Mouse (Mus musculus): ENCODE results near the gene Mrm2.

The Mrm2 gene

DNA sequence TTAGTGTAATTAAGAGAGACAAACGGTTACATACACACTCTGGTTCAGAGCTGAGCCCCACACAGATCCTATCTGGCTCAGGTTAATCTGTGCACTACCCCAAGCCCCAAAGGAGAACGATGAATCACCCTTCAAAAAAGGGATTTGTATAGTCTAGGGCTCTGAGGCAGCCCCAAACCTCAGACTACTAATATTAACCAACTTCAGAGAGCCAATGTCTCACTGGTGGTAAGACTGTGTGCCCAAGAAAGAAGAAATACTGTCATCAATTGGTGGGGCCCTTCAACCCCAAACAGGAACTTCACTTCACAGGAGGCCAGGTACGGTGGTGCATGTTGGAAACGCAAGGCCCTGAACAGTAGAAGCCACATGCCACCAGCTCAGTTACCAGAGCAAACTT is 13.5 kb upstream of the Mrm2 start:
- 95% methylated on average over 4 of the region's 4 CpGs for WGBS

- WGBS: 89% methylated on average over 4 of the region's 4 CpGs
These were observed 11.2 kb upstream of the Mrm2 start for GRCm38 (mm10) chr5:140342880-140343279.

GRCm38 (mm10) chr5:140339836-140340235 is 8.1 kb upstream of the Mrm2 start:
- 89% methylated on average over 3 of the region's 3 CpGs for whole genome bisulfite sequencing

- 96% methylated on average over 4 of the region's 4 CpGs for WGBS
These were observed 7.1 kb upstream of the Mrm2 start for GRCm38 (mm10) chr5:140338779-140339178.

DNA sequence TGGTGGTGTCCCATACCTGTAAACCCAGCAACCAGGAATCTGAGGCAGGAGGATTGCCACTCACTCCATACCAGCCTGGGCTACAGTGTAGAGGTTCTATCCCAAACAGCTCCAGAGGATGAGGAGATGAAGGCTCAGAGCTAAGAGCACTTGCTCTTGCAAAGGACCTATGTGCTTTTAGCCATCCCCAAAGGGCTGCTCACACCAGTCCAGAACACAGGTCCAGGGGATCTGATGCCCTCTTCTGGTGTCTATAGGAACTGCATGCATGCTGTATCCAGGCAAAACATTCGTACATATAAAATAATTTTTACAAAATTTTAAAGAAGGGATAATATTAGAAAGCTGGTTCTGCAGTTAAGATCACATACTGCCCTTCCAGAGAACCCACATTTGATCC is 5.0 kb upstream of the Mrm2 start:
- WGBS: 72% methylated on average over 1 of the region's 1 CpGs

- 31% methylated on average over 2 of the region's 2 CpGs for whole genome bisulfite sequencing
These were observed 1.9 kb upstream of the Mrm2 start for GRCm38 (mm10) chr5:140333631-140334030.

- WGBS: 67% methylated on average over 4 of the region's 4 CpGs
These were observed 821 bp upstream of the Mrm2 start for GRCm38 (mm10) chr5:140332519-140332918.

DNA sequence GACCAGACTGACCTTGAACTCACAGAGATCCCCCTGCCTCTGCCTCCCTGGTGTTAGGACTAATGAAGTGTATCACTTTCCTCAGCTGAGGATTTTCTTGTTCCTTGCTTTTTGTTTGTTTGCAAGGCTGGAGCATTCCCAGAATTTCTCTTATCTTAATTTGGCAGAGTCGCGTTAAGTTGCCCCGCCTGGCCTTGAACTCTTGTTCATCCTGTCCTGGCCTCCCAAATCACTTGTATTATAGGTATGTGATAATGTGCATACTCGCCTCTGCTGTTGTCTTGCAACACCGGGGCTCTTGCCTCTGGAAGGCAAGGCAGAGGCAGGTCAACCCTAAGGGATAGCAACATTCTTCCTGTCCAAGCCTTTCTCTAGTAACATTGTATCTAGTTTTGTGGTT is 7.6 kb downstream of the Mrm2 start:
- WGBS: 94% methylated on average over 5 of the region's 5 CpGs

DNA sequence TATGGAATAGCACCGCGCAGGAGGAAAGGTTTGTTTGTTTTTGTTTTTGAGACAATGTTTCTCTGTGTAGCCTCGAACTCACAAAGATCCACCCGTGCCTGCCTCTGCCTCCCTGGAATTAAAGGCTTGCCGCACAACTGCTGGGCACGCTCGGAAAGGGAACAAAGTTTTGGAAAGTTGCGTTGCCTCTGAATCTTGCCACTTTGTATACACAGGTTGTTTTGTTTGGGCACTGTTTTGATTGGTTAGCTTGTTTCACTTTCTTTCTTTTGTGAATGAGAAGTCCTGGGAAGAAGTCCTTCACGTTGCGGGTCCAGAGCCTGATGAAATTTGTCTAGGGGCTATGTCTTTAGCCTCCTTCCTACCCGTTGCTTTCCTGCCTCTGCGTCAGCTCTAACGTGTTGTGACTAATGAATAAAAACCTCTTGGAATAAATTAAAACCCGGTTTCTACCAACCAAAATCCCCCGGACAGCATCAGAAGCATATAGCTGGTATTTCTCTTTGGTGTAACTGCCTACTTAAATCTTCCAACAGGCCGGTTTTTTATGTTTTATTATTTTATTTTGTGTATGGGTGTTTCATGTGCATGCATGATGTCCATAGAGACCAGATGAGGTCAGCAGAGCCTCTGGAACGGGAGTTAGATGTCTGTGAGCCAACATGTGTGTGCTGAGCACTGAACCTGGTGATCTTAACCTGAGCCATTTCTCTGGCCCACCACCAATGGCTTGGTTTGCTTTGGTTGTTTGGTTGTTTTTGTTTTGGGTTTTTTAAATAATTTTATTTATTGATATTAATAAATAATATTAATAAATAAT is 9.7 kb downstream of the Mrm2 start:
- under 1% methylated on average over 17 of the region's 17 CpGs for WGBS

DNA sequence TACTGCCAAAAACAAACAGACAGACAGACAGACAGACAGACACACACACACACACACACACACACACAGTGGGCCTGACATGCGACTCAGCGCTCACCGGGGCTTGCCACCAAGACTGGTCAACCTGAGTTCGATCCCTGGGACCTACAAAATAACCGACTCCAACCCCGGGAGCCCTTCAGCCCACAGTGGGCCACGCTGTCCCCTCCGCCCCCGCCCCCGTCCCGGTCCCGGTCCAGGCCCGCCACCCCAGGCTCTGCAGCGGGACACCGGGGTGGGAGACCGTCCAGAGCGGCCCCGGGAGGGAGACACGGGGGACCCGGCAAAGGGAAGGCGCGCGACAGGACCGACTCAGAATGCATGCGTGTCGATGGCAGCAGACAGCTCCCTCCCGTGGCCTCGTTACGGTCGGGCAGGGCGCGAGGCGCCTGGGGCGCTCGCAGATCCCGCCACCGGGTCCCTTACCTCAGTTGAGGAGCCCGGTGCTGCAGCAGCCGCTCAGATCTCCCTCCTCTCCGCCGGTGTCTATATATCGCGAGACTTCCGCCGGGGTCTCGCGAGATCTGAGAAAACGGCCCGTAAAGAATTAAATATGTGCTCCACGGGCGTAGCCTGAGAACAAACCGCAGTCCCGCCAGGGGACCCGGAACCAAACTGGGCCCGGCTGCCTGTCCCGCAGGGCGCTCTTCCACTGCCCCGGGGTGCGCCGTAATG is 10.5 kb downstream of the Mrm2 start, which contains the start of the genes Mad1l1 and Nudt1:
Mad1l1 (minus strand) TSS at position 511 of the 714 bp plus-strand sequence.
Nudt1 (plus strand) TSS at position 615 of the 714 bp plus-strand sequence.
- 1% methylated on average over 60 of the region's 60 CpGs for WGBS

DNA sequence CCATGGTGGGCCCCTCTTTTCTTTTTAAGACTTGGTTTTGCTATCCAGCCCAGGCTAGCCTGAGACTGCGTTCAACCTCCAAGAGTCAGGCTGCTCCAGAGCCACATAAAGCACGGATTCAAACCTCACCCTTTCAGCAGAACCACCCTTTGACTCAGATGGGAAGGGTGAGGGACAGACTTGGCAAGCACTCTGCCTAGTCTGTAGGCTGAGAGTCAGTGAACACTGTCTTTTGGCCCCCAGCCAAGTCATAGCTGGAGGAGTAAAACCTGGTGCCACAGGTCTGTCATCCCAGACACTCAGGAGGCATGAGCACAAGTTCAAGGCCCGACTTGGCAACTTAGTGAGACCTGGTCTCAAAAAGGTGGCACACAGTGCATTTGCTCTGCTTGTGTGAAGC is 15.0 kb downstream of the Mrm2 start:
- WGBS: 84% methylated on average over 3 of the region's 3 CpGs

- 89% methylated on average over 14 of the region's 14 CpGs for WGBS
These were observed 24.1 kb downstream of the Mrm2 start for GRCm38 (mm10) chr5:140307602-140308001.

DNA sequence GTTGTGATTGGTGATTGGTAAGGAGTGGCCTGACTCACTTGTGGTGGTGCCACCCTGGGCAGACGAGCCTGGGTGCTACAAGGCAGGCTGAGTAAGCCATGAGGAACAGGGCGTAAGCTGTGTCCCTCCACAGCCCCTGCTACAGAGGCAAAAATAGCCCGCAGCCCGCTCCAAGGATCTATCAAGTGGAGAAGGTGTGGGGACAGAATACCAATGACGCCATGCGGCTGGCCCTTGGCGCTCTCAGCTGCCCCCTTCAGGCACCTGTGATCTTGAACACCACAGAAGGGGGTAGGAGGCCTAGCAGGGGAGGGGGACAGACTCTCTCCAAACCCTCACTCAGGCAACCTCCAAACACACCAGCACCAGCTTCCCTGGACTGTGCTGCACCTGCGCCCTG is 25.7 kb downstream of the Mrm2 start:
- 72% methylated on average over 8 of the region's 8 CpGs for WGBS

GRCm38 (mm10) chr5:140298291-140298690 is 33.4 kb downstream of the Mrm2 start:
- WGBS: 79% methylated on average over 4 of the region's 4 CpGs

DNA sequence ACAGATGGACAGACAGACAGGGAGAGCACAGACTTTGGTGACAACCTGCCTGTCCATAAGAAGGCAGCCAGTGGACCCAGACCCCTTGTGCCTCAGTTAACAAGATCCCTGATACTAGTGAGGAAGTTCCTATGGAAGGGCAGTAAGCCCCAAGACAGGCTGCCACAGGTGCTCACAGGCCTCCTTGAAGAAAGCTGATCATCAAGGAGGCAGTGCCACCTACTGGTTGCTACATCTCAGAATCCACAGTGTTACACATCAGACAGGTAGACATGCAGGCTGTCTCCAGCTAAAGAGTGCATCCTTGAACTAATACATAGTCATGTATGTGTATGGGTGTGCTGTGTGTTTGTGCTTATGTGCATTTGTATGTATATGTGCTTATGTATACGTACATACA is 39.5 kb downstream of the Mrm2 start:
- 97% methylated on average over 1 of the region's 1 CpGs for WGBS

DNA sequence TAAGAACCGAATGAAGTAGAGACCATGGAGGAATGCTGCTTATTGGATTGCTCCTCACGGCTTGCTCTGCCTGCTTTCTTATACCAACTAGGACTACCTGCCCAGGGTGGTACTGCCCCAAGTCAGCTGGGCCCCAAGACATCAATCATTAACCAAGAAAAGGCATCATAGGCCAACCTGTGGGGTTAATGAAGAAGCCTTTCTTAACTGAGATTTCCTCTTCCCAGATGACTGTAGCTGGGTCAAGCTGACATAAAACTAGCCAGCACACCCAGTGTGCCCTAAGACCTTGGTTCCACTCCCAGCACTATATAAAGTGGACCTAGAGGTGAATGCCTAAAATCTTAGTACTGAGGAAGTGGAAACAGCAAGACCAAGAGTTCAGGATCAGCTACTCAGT is 42.5 kb downstream of the Mrm2 start:
- WGBS: 97% methylated on average over 2 of the region's 2 CpGs

GRCm38 (mm10) chr5:140288287-140288686 is 43.4 kb downstream of the Mrm2 start:
- WGBS: 66% methylated on average over 3 of the region's 3 CpGs

DNA sequence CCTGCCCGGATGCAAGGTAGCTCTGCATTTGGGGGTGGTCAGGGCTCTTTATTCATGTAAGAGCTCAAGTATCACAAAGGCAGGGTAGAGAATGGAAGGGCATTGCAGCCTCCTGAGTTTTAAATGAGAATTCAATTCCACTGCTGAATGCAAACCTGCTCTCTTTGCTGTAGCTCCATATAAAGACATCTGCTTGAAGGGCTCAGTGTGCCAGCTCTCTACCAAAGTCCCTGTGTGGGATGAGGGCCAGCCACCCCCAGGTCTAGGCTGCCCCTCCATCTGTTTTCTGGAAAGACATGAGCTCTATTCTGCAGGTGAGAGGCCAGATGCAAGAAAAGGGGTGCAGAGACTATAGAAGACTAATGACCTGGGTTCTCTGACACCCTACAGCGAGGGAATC is 46.9 kb downstream of the Mrm2 start:
- 80% methylated on average over 2 of the region's 2 CpGs for WGBS

DNA sequence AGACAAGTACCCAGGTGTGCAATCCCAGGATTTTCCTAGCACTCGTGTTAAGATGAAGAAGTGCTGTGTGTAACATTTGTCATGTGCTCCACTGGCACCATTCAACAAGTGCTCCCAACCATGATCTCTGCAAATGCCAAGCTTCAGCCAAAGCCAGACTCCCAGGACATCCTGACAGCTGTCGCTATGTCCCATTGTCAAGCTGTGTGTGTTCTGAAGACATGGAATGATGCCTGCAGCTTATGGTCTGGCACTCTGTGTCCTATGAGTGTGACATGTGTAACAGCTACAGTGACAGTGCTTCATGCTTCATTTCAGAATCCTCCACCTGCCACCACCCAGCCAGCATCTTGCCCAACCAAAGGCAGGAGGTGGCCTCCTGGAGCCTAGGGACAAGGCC is 47.7 kb downstream of the Mrm2 start:
- WGBS: 94% methylated on average over 2 of the region's 2 CpGs

DNA sequence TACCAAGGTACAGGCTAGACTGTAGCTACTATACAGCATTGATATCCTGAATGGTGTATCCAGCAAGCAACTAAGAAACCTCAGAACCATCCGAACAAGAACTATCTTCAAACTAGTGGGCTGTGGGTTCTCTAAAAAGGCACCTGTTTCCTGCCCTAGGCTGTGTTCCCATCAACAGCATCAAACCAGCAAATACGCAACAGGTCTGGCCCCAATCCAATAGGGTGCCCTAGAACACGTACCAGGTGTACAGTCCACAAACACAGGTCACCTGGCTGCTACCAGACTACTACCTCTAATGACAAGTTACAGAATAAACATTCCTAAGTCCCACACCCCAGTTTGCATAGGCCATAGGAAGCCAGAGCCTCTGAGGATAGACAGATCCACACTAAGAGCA is 48.8 kb downstream of the Mrm2 start:
- 98% methylated on average over 3 of the region's 3 CpGs for WGBS

- 79% methylated on average over 8 of the region's 8 CpGs for WGBS
These were observed 49.3 kb downstream of the Mrm2 start for GRCm38 (mm10) chr5:140282376-140282775.

DNA sequence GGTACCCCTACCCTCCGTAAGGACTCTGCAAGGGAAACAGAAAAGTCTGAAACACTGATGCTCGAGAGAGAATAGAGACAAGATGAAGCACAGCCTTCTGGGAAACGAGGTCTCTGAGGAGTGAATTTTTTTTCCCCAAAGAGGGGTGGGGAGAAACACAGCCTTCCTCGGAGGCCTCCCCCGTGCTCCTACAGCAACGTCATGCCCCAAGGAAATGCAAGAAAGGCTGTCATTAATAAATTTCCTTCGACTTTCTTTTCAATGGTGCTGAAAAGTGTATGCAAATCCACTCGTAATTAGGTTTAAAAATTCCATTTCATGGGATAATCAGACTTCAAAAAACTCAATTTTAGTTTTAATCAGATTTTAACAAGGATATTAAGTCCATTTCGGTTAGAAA is 51.5 kb downstream of the Mrm2 start:
- WGBS: 80% methylated on average over 9 of the region's 9 CpGs
